Mouse (Mus musculus): ENCODE measurements around the gene Sap30.

The Sap30 gene

DNA sequence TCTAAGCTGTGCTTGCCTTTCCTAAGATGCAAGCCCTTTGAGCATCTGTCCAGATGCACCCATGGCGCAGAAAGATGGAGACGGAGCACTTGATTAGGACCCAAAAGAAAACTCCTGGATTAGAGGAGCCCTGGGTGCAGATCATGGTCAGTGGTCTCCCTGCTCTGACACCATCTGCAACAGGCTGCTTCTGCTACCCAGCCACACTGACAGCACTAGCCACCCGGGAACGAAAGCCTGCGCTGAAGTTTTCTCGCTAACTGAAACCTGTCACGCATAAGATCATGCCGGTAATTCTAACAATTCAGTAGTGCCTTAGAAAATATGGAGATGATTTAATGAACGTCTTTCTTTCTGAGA is 51.2 kb downstream of the Sap30 start:
- DNase-seq (ENCODE audit: low spot score in 2 of 2) = no peak

DNA sequence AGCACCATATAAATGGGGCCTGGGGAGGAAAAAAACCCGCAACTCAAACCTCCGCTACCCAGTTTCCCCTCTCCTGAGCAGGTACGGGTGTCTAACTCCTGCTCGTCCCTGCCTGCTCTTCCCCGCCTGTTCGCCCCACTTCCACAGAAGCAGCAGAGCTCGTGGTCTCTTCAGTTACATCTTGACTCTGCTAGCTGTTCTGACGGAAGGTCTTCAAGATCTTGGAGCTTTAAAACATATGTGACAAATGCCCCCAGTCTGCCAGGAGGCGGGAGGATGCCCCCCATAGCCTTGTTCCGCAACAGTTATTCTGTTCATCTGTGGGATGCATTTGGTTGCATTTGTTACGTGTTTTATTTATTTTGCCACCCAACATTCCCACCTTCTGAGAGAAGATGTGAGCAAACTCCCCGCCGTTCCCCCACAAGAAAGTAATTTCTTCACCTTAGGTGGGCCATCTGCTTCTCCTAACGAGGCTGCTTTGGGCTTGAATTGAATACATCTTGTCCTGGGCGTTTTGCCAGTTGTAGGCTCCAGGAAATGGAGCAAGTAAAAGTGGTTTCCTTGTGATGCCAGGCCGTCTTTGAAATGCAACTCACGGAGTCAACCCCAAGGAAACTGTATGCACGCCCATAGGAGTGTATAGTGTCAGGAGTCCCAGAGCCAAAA is 51.8 kb downstream of the Sap30 start:
- peak in 1 of 2 experiments; percentile 42 for DNase-seq (ENCODE audit: low spot score in 2 of 2)

DNA sequence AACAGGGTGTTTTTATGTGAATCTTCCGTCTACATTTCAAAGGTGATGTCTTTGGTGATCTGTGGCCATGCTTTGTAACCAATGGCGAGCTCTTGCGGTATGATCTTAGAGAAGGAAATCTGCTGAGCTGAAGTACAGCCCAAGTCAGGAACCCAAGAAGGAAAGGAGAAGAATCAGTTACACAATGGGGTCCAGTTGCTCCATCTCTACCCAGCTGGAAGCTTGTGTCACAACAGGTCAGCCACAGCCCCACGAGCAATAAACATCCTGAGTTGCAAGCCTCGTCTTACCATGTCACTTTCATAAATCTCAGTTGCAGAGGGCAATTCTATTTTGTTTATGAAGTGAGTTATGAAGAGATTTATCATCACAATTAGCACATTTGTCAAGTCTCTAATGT is 54.9 kb downstream of the Sap30 start:
- no peak for DNase-seq (ENCODE audit: low spot score in 2 of 2)

Data from cerebellum, postnatal 4 days (tissue).